ENCODE assay signal across 18 mouse cellular contexts in genomic region chr19:42745084-42745868, GRCm38 (mm10). TPM values are rescaled to one million over a fixed set of nuclear protein-coding genes. Genes with fewer than 3 reads are reported as not detected.
DNase-seq lines count a peak whose midpoint lies in the region; ATAC-seq and TF ChIP-seq lines count a peak whose summit lies in the region.
"Had no signal": no experiment of that assay in that cellular context is flagged by ENCODE, and none has a peak within 500 bp of the region (broad histone marks: within the 10 kb centered on the region; RNA-seq: fewer than 3 reads in every experiment).

No protein-coding gene starts in this region.

- no peak overlapping the region for H3K4me2 ChIP-seq in limb, embryonic 13.5 days (replicated peaks)
- H3K4me2 ChIP-seq in liver, embryonic 15.5 days: peak overlapping the region; percentile 49
- H3K4me2 ChIP-seq: embryonic facial prominence, embryonic 12.5 days; hindbrain, embryonic 13.5 days; midbrain, embryonic 11.5 days; neural tube, embryonic 13.5 days had no signal

- H3K36me3 ChIP-seq in limb, embryonic 13.5 days: no peaks in the 10 kb centered on the region
- H3K36me3 ChIP-seq in limb, embryonic 10.5 days: no peaks in the 10 kb centered on the region
- no peaks in the 10 kb centered on the region for H3K36me3 ChIP-seq in liver, embryonic 15.5 days (replicated peaks)
- H3K36me3 ChIP-seq: embryonic facial prominence, embryonic 12.5 days; hindbrain, embryonic 13.5 days; neural tube, embryonic 13.5 days had no signal

- no peaks in the 10 kb centered on the region for H3K9me3 ChIP-seq in limb, embryonic 13.5 days
- H3K9me3 ChIP-seq in limb, embryonic 10.5 days (replicated peaks): no peaks in the 10 kb centered on the region
- no peaks in the 10 kb centered on the region for H3K9me3 ChIP-seq in liver, embryonic 15.5 days (replicated peaks)
- H3K9me3 ChIP-seq: embryonic facial prominence, embryonic 12.5 days; hindbrain, embryonic 13.5 days; neural tube, embryonic 13.5 days had no signal

- no peak for TF ChIP-seq CTCF in left cerebral cortex, adult 2 months (IDR thresholded peaks at IDR 0.05)

- no peaks in the 10 kb centered on the region for H3K27me3 ChIP-seq in limb, embryonic 13.5 days
- H3K27me3 ChIP-seq in limb, embryonic 10.5 days (ENCODE audit: low read depth, poor library complexity, severe bottlenecking): 0 out of 2 replicates have a peak, but pooled peaks cover 3% of the 10 kb centered on the region
- no peaks in the 10 kb centered on the region for H3K27me3 ChIP-seq in liver, embryonic 15.5 days
- H3K27me3 ChIP-seq: embryonic facial prominence, embryonic 12.5 days had no signal

- no peak for DNase-seq in limb, embryonic 10.5 days (ENCODE audit: low spot score)
- peak; percentile 57 for DNase-seq in adipocyte (ENCODE audit: low spot score)
- no peak for DNase-seq in thymus, postnatal 4 days
- no peak for DNase-seq in gastrocnemius, postnatal 10 days
- no peak for DNase-seq in left cerebral cortex, adult 2 months (ENCODE audit: extremely low spot score in 1 of 2, low spot score in 2 of 2)
- DNase-seq: cerebellum, adult 11-12 months; cerebellum, postnatal 36 days; gastrocnemius, postnatal 25 days; kidney, adult 2 months; kidney, postnatal 25 days; lung, postnatal 36 days had no signal

- 46% methylated on average over 9 of the region's 9 CpGs for WGBS in limb, embryonic 13.5 days
- 71% methylated on average over 9 of the region's 9 CpGs for WGBS in limb, embryonic 10.5 days
- 26% methylated on average over 9 of the region's 9 CpGs for WGBS in liver, embryonic 15.5 days (ENCODE audit: insufficient replicate concordance)

- peaks cover 41% of the 10 kb centered on the region for H3K4me1 ChIP-seq in limb, embryonic 13.5 days
- peaks cover 16% of the 10 kb centered on the region for H3K4me1 ChIP-seq in limb, embryonic 10.5 days
- H3K4me1 ChIP-seq in liver, embryonic 15.5 days (replicated peaks): peaks cover 39% of the 10 kb centered on the region
- H3K4me1 ChIP-seq: embryonic facial prominence, embryonic 12.5 days had no signal

- peak overlapping the region; percentile 28; the same call in 1 of the 2 replicates for H3K27ac ChIP-seq in limb, embryonic 13.5 days
- H3K27ac ChIP-seq in limb, embryonic 10.5 days: no peak overlapping the region
- peak overlapping the region; percentile 3; the same call in 1 of the 2 replicates for H3K27ac ChIP-seq in liver, embryonic 15.5 days (replicated peaks)
- no peak overlapping the region for H3K27ac ChIP-seq in left cerebral cortex, adult 2 months
- H3K27ac ChIP-seq: embryonic facial prominence, embryonic 12.5 days; hindbrain, embryonic 13.5 days; neural tube, embryonic 13.5 days had no signal

- H3K9ac ChIP-seq in limb, embryonic 13.5 days: no peak overlapping the region
- no peak overlapping the region for H3K9ac ChIP-seq in liver, embryonic 15.5 days
- H3K9ac ChIP-seq: embryonic facial prominence, embryonic 12.5 days; hindbrain, embryonic 13.5 days; neural tube, embryonic 13.5 days had no signal

- ATAC-seq in limb, embryonic 13.5 days (ENCODE audit: low FRiP score, low read depth): no peak
- peak; percentile 49; the same call in 1 of the 2 replicates for ATAC-seq in erythroblast, adult 5-6 weeks (replicated peaks; ENCODE audit: low FRiP score, poor library complexity, severe bottlenecking)
- no peak for ATAC-seq in liver, embryonic 15.5 days (ENCODE audit: insufficient read depth)

- intact Hi-C loops in left cerebral cortex, adult 2 months (cut with DNase I): loop anchor here (2.0 to 10.0 kb wide), 3 partner anchors 156 to 540 kb away; partner anchors contain the start of genes Crtac1 and Sfrp5

- H3K4me3 ChIP-seq in limb, embryonic 13.5 days: no peak overlapping the region
- H3K4me3 ChIP-seq in limb, embryonic 10.5 days: no peak overlapping the region
- H3K4me3 ChIP-seq in liver, embryonic 15.5 days (replicated peaks): no peak overlapping the region
- no peak overlapping the region for H3K4me3 ChIP-seq in left cerebral cortex, adult 2 months
- H3K4me3 ChIP-seq: embryonic facial prominence, embryonic 12.5 days; hindbrain, embryonic 13.5 days; neural tube, embryonic 13.5 days had no signal

RNA-seq across cellular contexts. Expression of gene Pyroxd2, which starts 7.3 kb away (rescaled TPM):
- 2.1 and 2.6 TPM in 2 replicates for polyA plus RNA-seq in limb, embryonic 13.5 days (2015; fragmentation: Nextera tagmentation; extraction: Ambion mirVana)
- polyA plus RNA-seq in limb, embryonic 10.5 days (2016; fragmentation: Nextera tagmentation; extraction: Ambion mirVana): 0.30 and 0.74 TPM in 2 replicates
- 1.9 TPM in 1 of 2 replicates, not detected in the other for total RNA-seq in erythroblast, adult 5-6 weeks (2015; ENCODE audit: low replicate concordance)
- 0.17 and 1.5 TPM in 2 replicates for total RNA-seq in erythroblast, adult 5-6 weeks (2017; ENCODE audit: low replicate concordance)
- polyA plus RNA-seq in liver, embryonic 15.5 days (2015; fragmentation: Nextera tagmentation; extraction: Ambion mirVana): 3.5 and 4.2 TPM in 2 replicates
- 1 to 10 TPM; 3.1 to 5.0 TPM for total RNA-seq in gastrocnemius, postnatal 10 days (2021)
- total RNA-seq in left cerebral cortex, adult 2 months (2021): 1 to 10 TPM; 2.9 to 3.1 TPM

RNA-seq across cellular contexts. Expression of gene Hps1, which starts 34.5 kb away (rescaled TPM):
- 13.5 and 15.2 TPM in 2 replicates for polyA plus RNA-seq in limb, embryonic 13.5 days (2015; fragmentation: Nextera tagmentation; extraction: Ambion mirVana)
- 16.2 and 17.2 TPM in 2 replicates for polyA plus RNA-seq in limb, embryonic 10.5 days (2016; fragmentation: Nextera tagmentation; extraction: Ambion mirVana)
- total RNA-seq in erythroblast, adult 5-6 weeks (2015; ENCODE audit: low replicate concordance): 1.2 and 4.8 TPM in 2 replicates
- 2.8 and 19.8 TPM in 2 replicates for total RNA-seq in erythroblast, adult 5-6 weeks (2017; ENCODE audit: low replicate concordance)
- polyA plus RNA-seq in liver, embryonic 15.5 days (2015; fragmentation: Nextera tagmentation; extraction: Ambion mirVana): 7.1 and 7.4 TPM in 2 replicates
- total RNA-seq in gastrocnemius, postnatal 10 days (2021): 1 to 10 TPM; 2.8 to 4.4 TPM
- total RNA-seq in left cerebral cortex, adult 2 months (2021): 10 to 100 TPM; 12.3 to 14.2 TPM

Comparison
In these comparisons a context has a peak if more than half of its experiments do, and no peak if none do; other contexts are left out.
1. H3K27ac ChIP-seq: peak in limb, embryonic 13.5 days (single experiment) and liver, embryonic 15.5 days (single experiment); none in limb, embryonic 10.5 days (single experiment) and left cerebral cortex, adult 2 months (single experiment).